Mouse (Mus musculus) CD4-positive, CD25-positive, alpha-beta regulatory T cell, adult 4 months (primary cell): ENCODE data around the gene Sft2d1. TPM values are rescaled to one million over a fixed set of nuclear protein-coding genes. Genes with fewer than 3 reads are reported as not detected.

Source experiments
- ATAC-seq: one replicate; pipeline ENCODE4 v1.8.0; 2017
- polyA plus RNA-seq, 2 experiments: library from polyadenylated mRNA; unstranded; fragments of 100-300 nt; shearing (Covaris generic); gene quantifications; one replicate each; pipeline ENCODE4 v1.2.1; 2017

Sft2d1 gene
- polyA plus RNA-seq, 2 experiments from 2014 or later, result 129 to 135 TPM

- no peak for ATAC-seq
Observed at GRCm38 (mm10) chr17:8361281-8362103, 50.6 kb downstream of the Sft2d1 start.

- ATAC-seq, result no peak
Observed at GRCm38 (mm10) chr17:8367514-8368480, 56.9 kb downstream of the Sft2d1 start.

- no peak for ATAC-seq
Observed at GRCm38 (mm10) chr17:8368570-8368969, 57.7 kb downstream of the Sft2d1 start.

GRCm38 (mm10) chr17:8369171-8369570, 58.3 kb downstream of the Sft2d1 start:
- ATAC-seq, result no peak

- no peak for ATAC-seq
Observed at GRCm38 (mm10) chr17:8370634-8371229, 59.8 kb downstream of the Sft2d1 start.

- ATAC-seq, result peak; percentile 79
Observed at GRCm38 (mm10) chr17:8371834-8372233, 60.9 kb downstream of the Sft2d1 start.

- peak; percentile 75 for ATAC-seq
Observed at GRCm38 (mm10) chr17:8372286-8373046, 61.6 kb downstream of the Sft2d1 start.

Other genes starting within 250 kb of the Sft2d1 start
- not detected for gene Gm49673, start 163.3 kb upstream of the Sft2d1 start, polyA plus RNA-seq
- gene Rnaset2a, start 163.0 kb upstream of the Sft2d1 start, polyA plus RNA-seq, result 10 to 100 TPM; 42.6 to 47.1 TPM
- 10 to 100 TPM; 24.8 to 27.1 TPM for gene Fgfr1op, start 145.6 kb upstream of the Sft2d1 start, polyA plus RNA-seq
- gene Ccr6, start 75.1 kb upstream of the Sft2d1 start, polyA plus RNA-seq, result 100 to 1,000 TPM in 1 of 2 experiments, 10 to 100 TPM in 1; 90.4 to 125 TPM
- 100 to 1,000 TPM; 183 to 184 TPM for gene Mpc1, start 28.2 kb upstream of the Sft2d1 start, polyA plus RNA-seq
- gene Prr18, start 26.4 kb downstream of the Sft2d1 start, polyA plus RNA-seq, result not detected
- 1 to 10 TPM in 1 of 2 experiments, under 1 TPM in 1; 0.51 to 2.7 TPM for gene T2, start 44.9 kb downstream of the Sft2d1 start, polyA plus RNA-seq
- not detected for gene T, start 123.3 kb downstream of the Sft2d1 start, polyA plus RNA-seq
- gene Pde10a, start 214.3 kb downstream of the Sft2d1 start, polyA plus RNA-seq, result 1 to 10 TPM in 1 of 2 experiments, not detected in 1; 1.1 TPM